Mouse (Mus musculus) small intestine, adult 2 months (tissue): ENCODE measurements at regions not wholly inside any gene's neighbourhood (a gene's known extent, or its start where the extent isn't known, plus 50 kb on each side); places are given as distances from the start of the nearest gene placed in this dataset.

Experiments
- H3K27ac ChIP-seq: fragments of 200-500 bp; 2 replicates; pipeline ENCODE4 v1.5.1; 2012; ENCODE audit warnings: low read depth, low read length, control low read depth, inconsistent platforms; ENCODE audit not compliant: insufficient read depth
- H3K27me3 ChIP-seq: fragments of 200-500 bp; 2 replicates; pipeline ENCODE4 v1.6.1; 2012; ENCODE audit warnings: mild to moderate bottlenecking, moderate library complexity, low read length, inconsistent platforms; ENCODE audit not compliant: control insufficient read depth, insufficient read depth
- H3K36me3 ChIP-seq: fragments of 200-500 bp; 2 replicates; pipeline ENCODE4 v1.6.1; 2012; ENCODE audit warnings: mild to moderate bottlenecking, low read length, control low read depth, inconsistent platforms; ENCODE audit not compliant: control insufficient read depth, insufficient read depth
- H3K4me1 ChIP-seq: fragments of 200-500 bp; 2 replicates; pipeline ENCODE4 v1.6.1; 2012; ENCODE audit warnings: low read length, inconsistent platforms, mixed read lengths; ENCODE audit not compliant: control insufficient read depth, insufficient read depth, insufficient read length
- H3K4me3 ChIP-seq: fragments of 200-500 bp; 2 replicates; pipeline ENCODE4 v1.5.1; 2012; ENCODE audit warnings: low read depth, mild to moderate bottlenecking, control low read depth, inconsistent platforms, low read length, moderate library complexity
- CTCF ChIP-seq: fragments of 200-500 bp; IDR thresholded peaks from 2 replicates; pipeline ENCODE4 v1.5.1; 2012; ENCODE audit warnings: low read depth, mild to moderate bottlenecking, control low read depth, inconsistent platforms, low read length, moderate library complexity, mixed read lengths; ENCODE audit not compliant: insufficient replicate concordance, insufficient read length; ENCODE audit errors: extremely low read depth
- POLR2A ChIP-seq: fragments of 200-500 bp; IDR thresholded peaks from 2 replicates; pipeline ENCODE4 v1.6.1; 2012; ENCODE audit warnings: low read depth, mild to moderate bottlenecking, control low read depth, inconsistent platforms, low read length, moderate library complexity
- WGBS: fragments of 180-500 bp; shearing (Covaris S2); methylation state at CpG from one replicate; pipeline ENCODE4 v1.1.7; 2018; 5-methylcytosine and 5-hydroxymethylcytosine counted together

GRCm38 (mm10) chr15:57578794-57579193 lies 101.4 kb upstream of the Slc22a22 start:
- no peak overlapping the region for H3K27ac ChIP-seq
- no peak for TF ChIP-seq CTCF
- no peak for TF ChIP-seq POLR2A
- no peaks in the 10 kb centered on the region for H3K36me3 ChIP-seq
- H3K27me3 ChIP-seq = no peaks in the 10 kb centered on the region
- no peaks in the 10 kb centered on the region for H3K4me1 ChIP-seq
- 58% methylated on average over 2 of the region's 2 CpGs for WGBS
- H3K4me3 ChIP-seq = no peak overlapping the region

- no peaks in the 10 kb centered on the region for H3K27me3 ChIP-seq
- H3K4me3 ChIP-seq = no peak overlapping the region
- TF ChIP-seq POLR2A (no peak), CTCF (no peak)
- no peaks in the 10 kb centered on the region for H3K36me3 ChIP-seq
- no peaks in the 10 kb centered on the region for H3K4me1 ChIP-seq
- WGBS = 38% methylated on average over 2 of the region's 2 CpGs
- H3K27ac ChIP-seq = no peak overlapping the region
Measured at GRCm38 (mm10) chr15:57574080-57574618, 96.7 kb upstream of the Slc22a22 start.

GRCm38 (mm10) chr15:57572460-57572859 lies 95.0 kb upstream of the Slc22a22 start:
- no peaks in the 10 kb centered on the region for H3K36me3 ChIP-seq
- no peak overlapping the region for H3K4me3 ChIP-seq
- 43% methylated on average over 3 of the region's 3 CpGs for WGBS
- H3K27me3 ChIP-seq = no peaks in the 10 kb centered on the region
- H3K27ac ChIP-seq = no peak overlapping the region
- no peak for TF ChIP-seq CTCF
- no peak for TF ChIP-seq POLR2A
- no peaks in the 10 kb centered on the region for H3K4me1 ChIP-seq

- no peak overlapping the region for H3K4me3 ChIP-seq
- no peaks in the 10 kb centered on the region for H3K36me3 ChIP-seq
- WGBS = 77% methylated on average over 5 of the region's 5 CpGs
- H3K27ac ChIP-seq = no peak overlapping the region
- no peaks in the 10 kb centered on the region for H3K27me3 ChIP-seq
- TF ChIP-seq CTCF (no peak), POLR2A (no peak)
- no peaks in the 10 kb centered on the region for H3K4me1 ChIP-seq
Measured at GRCm38 (mm10) chr15:57568006-57568630, 90.7 kb upstream of the Slc22a22 start.

DNA sequence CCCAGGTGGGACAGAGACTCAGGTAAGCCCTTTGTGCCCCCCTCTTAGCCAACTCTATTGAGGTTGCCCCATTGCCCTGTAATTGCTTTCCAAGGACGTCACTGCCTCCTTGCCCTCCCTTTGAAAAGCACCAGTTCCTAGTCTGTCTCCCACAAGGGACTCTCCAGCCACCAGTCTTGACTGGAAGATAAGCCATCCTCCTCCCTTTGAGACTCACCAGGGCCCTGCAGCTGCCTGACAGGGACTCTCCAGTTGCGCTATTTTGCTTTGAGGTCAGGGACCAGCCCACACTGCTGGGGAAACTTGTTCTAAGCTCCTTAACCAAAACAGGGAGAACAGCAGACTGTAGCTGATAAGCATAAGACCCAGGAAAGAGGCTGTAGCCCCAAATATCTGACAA lies 69.7 kb upstream of the Slc22a22 start:
- no peak overlapping the region for H3K4me3 ChIP-seq
- no peaks in the 10 kb centered on the region for H3K4me1 ChIP-seq
- H3K27me3 ChIP-seq = no peaks in the 10 kb centered on the region
- WGBS = 60% methylated on average over 2 of the region's 2 CpGs
- TF ChIP-seq POLR2A = no peak
- TF ChIP-seq CTCF = no peak
- H3K36me3 ChIP-seq = no peaks in the 10 kb centered on the region
- H3K27ac ChIP-seq = no peak overlapping the region

DNA sequence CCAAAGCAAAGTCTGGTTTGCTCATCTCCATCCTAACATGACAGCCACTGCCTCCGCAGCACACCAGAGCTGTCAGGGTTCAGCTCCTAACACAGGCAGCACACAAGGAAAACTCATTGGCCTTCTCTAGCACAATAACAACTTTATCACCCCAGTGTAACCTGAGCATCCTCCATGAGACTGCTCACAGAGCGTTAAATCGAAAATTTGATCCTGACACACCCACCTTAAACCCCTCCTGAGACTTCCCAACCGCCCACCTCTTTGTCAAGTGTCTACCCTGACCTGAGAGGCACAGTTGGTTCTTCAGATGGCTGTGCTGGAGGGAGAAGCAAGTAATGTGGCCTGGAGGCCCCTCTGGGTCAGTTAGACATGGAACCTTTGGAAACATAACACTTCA lies 67.7 kb upstream of the Slc22a22 start:
- WGBS = 80% methylated on average over 4 of the region's 4 CpGs
- Histone ChIP-seq H3K4me3 (no peak overlapping the region), H3K27me3 (no peaks in the 10 kb centered on the region), H3K4me1 (no peaks in the 10 kb centered on the region), H3K27ac (no peak overlapping the region), H3K36me3 (no peaks in the 10 kb centered on the region)
- TF ChIP-seq POLR2A (no peak), CTCF (no peak)

GRCm38 (mm10) chr15:57543985-57544384 lies 66.6 kb upstream of the Slc22a22 start:
- Histone ChIP-seq H3K4me1 (no peaks in the 10 kb centered on the region), H3K36me3 (no peaks in the 10 kb centered on the region), H3K27ac (no peak overlapping the region), H3K4me3 (no peak overlapping the region), H3K27me3 (no peaks in the 10 kb centered on the region)
- TF ChIP-seq POLR2A = no peak
- no peak for TF ChIP-seq CTCF
- 77% methylated on average over 3 of the region's 3 CpGs for WGBS

DNA sequence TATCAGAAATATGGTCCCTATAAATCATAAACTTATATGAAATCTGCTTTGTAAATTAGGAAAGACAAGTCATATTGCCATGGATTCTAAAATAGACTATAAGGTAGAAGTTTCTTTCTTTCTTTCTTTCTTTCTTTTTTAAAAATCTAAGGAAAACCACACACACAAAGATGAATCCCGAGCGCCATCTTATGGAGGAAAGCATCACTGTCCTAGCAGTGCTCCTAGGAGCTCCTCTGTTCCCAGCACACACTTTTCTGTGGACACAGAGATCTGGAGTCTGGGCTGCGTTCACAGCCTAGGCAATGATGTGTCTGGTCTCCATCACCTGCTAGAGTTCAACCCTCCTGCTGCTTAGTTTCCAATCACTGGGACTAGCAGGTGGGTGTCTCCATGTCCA lies 65.2 kb upstream of the Slc22a22 start:
- Histone ChIP-seq H3K36me3 (no peaks in the 10 kb centered on the region), H3K27me3 (no peaks in the 10 kb centered on the region), H3K4me3 (no peak overlapping the region), H3K4me1 (no peaks in the 10 kb centered on the region), H3K27ac (no peak overlapping the region)
- no peak for TF ChIP-seq CTCF
- no peak for TF ChIP-seq POLR2A
- 43% methylated on average over 3 of the region's 3 CpGs for WGBS
